ENCODE assay signal across 9 mouse cellular contexts in the genomic region with DNA sequence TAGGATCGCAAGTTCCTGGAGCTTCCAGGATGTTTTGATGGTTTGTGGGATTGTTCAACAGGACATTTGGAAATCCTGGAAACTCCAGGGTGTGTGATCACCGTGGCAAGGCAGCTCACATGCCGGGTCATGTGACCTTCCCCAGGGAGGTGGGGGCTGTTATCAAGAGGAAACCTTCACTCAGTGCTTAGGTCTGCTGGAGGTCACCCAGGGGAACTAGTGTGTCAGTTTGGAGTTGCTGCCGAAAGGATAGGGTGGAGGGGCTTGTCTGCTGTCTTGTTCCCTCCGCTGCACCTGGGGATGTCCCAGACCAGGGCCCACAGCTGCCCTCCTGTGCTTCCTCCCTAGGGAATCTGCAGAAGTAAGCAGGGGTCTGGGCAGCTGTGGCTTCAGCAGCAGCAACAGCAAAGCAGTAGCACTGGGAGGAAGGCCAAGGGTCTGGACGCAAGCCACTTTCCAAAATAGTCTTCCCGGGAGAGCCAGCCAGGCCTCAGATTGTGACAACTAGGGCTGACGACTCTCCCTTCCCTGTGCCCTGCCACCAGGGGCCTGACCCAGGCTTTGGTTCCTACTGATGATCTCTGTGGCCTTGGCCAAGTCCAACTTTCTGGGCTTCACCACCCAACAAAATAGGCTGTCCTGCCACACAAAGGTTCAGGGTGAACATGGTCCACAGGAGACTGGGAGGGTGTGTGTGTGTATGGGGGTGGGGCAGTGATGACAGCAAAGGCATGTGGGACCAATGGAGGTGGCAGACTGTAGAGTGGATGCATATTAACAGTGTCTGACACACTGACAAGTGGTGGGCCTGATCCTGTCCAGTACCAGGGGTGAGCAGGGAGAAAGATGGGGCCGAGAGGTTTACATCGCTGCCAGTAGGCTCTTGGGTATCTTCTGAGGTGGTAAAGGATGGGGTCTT. TPM values are rescaled to one million over a fixed set of nuclear protein-coding genes. Genes with fewer than 3 reads are reported as not detected.
DNase-seq lines count a peak whose midpoint lies in the region; ATAC-seq lines count a peak whose summit lies in the region.
"Had no signal": no experiment of that assay in that cellular context is flagged by ENCODE, and none has a peak within 500 bp of the region (broad histone marks: within the 10 kb centered on the region; RNA-seq: fewer than 3 reads in every experiment).

No protein-coding gene starts in this region.

- no peaks in the 10 kb centered on the region for H3K4me1 ChIP-seq in embryonic facial prominence, embryonic 11.5 days (ENCODE audit: control insufficient read depth, insufficient read depth, low read length)
- H3K4me1 ChIP-seq in embryonic facial prominence, embryonic 10.5 days: peaks cover 15% of the 10 kb centered on the region
- H3K4me1 ChIP-seq in heart, embryonic 16.5 days (ENCODE audit: control insufficient read depth, insufficient read depth, low read length): peaks cover 25% of the 10 kb centered on the region
- H3K4me1 ChIP-seq in liver, embryonic 15.5 days (replicated peaks): peaks cover 8% of the 10 kb centered on the region

- DNase-seq in embryonic facial prominence, embryonic 11.5 days (ENCODE audit: low spot score): peak; percentile 5
- no peak for DNase-seq in embryonic facial prominence, embryonic 10.5 days (ENCODE audit: low spot score)
- DNase-seq in urinary bladder, postnatal 14 days (ENCODE audit: low spot score): peak; percentile 37
- no peak for DNase-seq in urinary bladder, postnatal 10 days (ENCODE audit: low spot score)
- DNase-seq in B cell, adult 2 months: no peak
- no peak for DNase-seq in spleen, postnatal 4 days (ENCODE audit: low spot score in 2 of 2)

- no peak overlapping the region for H3K4me3 ChIP-seq in embryonic facial prominence, embryonic 11.5 days (ENCODE audit: low read depth, low read length)
- no peak overlapping the region for H3K4me3 ChIP-seq in embryonic facial prominence, embryonic 10.5 days
- no peak overlapping the region for H3K4me3 ChIP-seq in heart, embryonic 16.5 days (ENCODE audit: low read length)
- H3K4me3 ChIP-seq in liver, embryonic 15.5 days (replicated peaks): no peak overlapping the region
- H3K4me3 ChIP-seq: embryonic facial prominence, embryonic 12.5 days had no signal

- no peaks in the 10 kb centered on the region; the same call in none of the 2 replicates for H3K36me3 ChIP-seq in embryonic facial prominence, embryonic 11.5 days (replicated peaks; ENCODE audit: control insufficient read depth, insufficient read depth, low read depth, low read length)
- H3K36me3 ChIP-seq in embryonic facial prominence, embryonic 10.5 days (replicated peaks): peaks cover 84% of the 10 kb centered on the region
- 0 out of 2 replicates have a peak, but pooled peaks cover under 1% of the 10 kb centered on the region for H3K36me3 ChIP-seq in heart, embryonic 16.5 days (ENCODE audit: control insufficient read depth, insufficient read depth)
- H3K36me3 ChIP-seq in liver, embryonic 15.5 days (replicated peaks): peaks cover 21% of the 10 kb centered on the region

- H3K9me3 ChIP-seq in embryonic facial prominence, embryonic 11.5 days (replicated peaks; ENCODE audit: control insufficient read depth, low read length): no peaks in the 10 kb centered on the region
- H3K9me3 ChIP-seq in embryonic facial prominence, embryonic 10.5 days: no peaks in the 10 kb centered on the region
- no peaks in the 10 kb centered on the region for H3K9me3 ChIP-seq in heart, embryonic 16.5 days (replicated peaks; ENCODE audit: control insufficient read depth, low read length)
- no peaks in the 10 kb centered on the region for H3K9me3 ChIP-seq in liver, embryonic 15.5 days (replicated peaks)
- H3K9me3 ChIP-seq: embryonic facial prominence, embryonic 12.5 days had no signal

- H3K27me3 ChIP-seq in embryonic facial prominence, embryonic 11.5 days (ENCODE audit: control insufficient read depth, insufficient read depth, low read length): no peaks in the 10 kb centered on the region
- no peaks in the 10 kb centered on the region for H3K27me3 ChIP-seq in embryonic facial prominence, embryonic 10.5 days (replicated peaks; ENCODE audit: low read depth, poor library complexity, severe bottlenecking)
- H3K27me3 ChIP-seq in heart, embryonic 16.5 days (ENCODE audit: control insufficient read depth, insufficient read depth, low read length): no peaks in the 10 kb centered on the region
- no peaks in the 10 kb centered on the region for H3K27me3 ChIP-seq in liver, embryonic 15.5 days
- H3K27me3 ChIP-seq: embryonic facial prominence, embryonic 12.5 days had no signal

- H3K9ac ChIP-seq in embryonic facial prominence, embryonic 11.5 days (replicated peaks; ENCODE audit: low read length): no peak overlapping the region
- H3K9ac ChIP-seq in heart, embryonic 16.5 days (ENCODE audit: low read length): 0 out of 2 replicates have a peak overlapping the region, but pooled peaks have one; percentile 12
- no peak overlapping the region for H3K9ac ChIP-seq in liver, embryonic 15.5 days
- H3K9ac ChIP-seq: embryonic facial prominence, embryonic 12.5 days had no signal

- ATAC-seq in embryonic facial prominence, embryonic 11.5 days (replicated peaks; ENCODE audit: insufficient number of reproducible peaks, low FRiP score, low TSS enrichment, low read depth): no peak
- ATAC-seq in heart, embryonic 16.5 days (replicated peaks; ENCODE audit: extremely low read depth, insufficient read depth, low FRiP score): peak; percentile 85
- ATAC-seq in liver, embryonic 15.5 days (ENCODE audit: insufficient read depth): peak; percentile 26; the same call in 1 of the 2 replicates

- H3K4me2 ChIP-seq in embryonic facial prominence, embryonic 11.5 days (ENCODE audit: low read depth, low read length): no peak overlapping the region
- peak overlapping the region; percentile 45; the same call in 1 of the 2 replicates for H3K4me2 ChIP-seq in heart, embryonic 16.5 days (ENCODE audit: low read depth, low read length)
- no peak overlapping the region for H3K4me2 ChIP-seq in liver, embryonic 15.5 days
- H3K4me2 ChIP-seq: embryonic facial prominence, embryonic 12.5 days had no signal

- H3K27ac ChIP-seq in embryonic facial prominence, embryonic 11.5 days (replicated peaks; ENCODE audit: low read depth, low read length): no peak overlapping the region
- H3K27ac ChIP-seq in embryonic facial prominence, embryonic 10.5 days (replicated peaks): no peak overlapping the region
- peak overlapping the region; percentile 90 for H3K27ac ChIP-seq in heart, embryonic 16.5 days (ENCODE audit: low read length)
- H3K27ac ChIP-seq in liver, embryonic 15.5 days (replicated peaks): no peak overlapping the region
- H3K27ac ChIP-seq: embryonic facial prominence, embryonic 12.5 days had no signal

- 68% methylated on average over 10 of the region's 10 CpGs for WGBS in embryonic facial prominence, embryonic 11.5 days
- 70% methylated on average over 10 of the region's 10 CpGs for WGBS in embryonic facial prominence, embryonic 10.5 days
- 28% methylated on average over 10 of the region's 10 CpGs for WGBS in heart, embryonic 16.5 days
- 51% methylated on average over 10 of the region's 10 CpGs for WGBS in liver, embryonic 15.5 days (ENCODE audit: insufficient replicate concordance)

RNA-seq across cellular contexts. Expression of gene Adamts7, which starts 35.9 kb away (rescaled TPM):
- polyA plus RNA-seq in embryonic facial prominence, embryonic 11.5 days (2014; fragmentation: Nextera tagmentation; extraction: Ambion mirVana): 8.4 and 9.4 TPM in 2 replicates
- polyA plus RNA-seq in embryonic facial prominence, embryonic 10.5 days (2016; fragmentation: Nextera tagmentation; extraction: Ambion mirVana): 14.6 and 14.9 TPM in 2 replicates
- polyA plus RNA-seq in heart, embryonic 16.5 days (2015; fragmentation: Nextera tagmentation; extraction: Ambion mirVana): 8.7 and 9.3 TPM in 2 replicates
- 0.71 TPM in 2 replicates for polyA plus RNA-seq in liver, embryonic 15.5 days (2015; fragmentation: Nextera tagmentation; extraction: Ambion mirVana)

Comparison
In these comparisons a context has a peak if more than half of its experiments do, and no peak if none do; other contexts are left out.
1. DNase-seq: peak in embryonic facial prominence, embryonic 11.5 days (single experiment) and urinary bladder, postnatal 14 days (single experiment); none in embryonic facial prominence, embryonic 10.5 days (single experiment), urinary bladder, postnatal 10 days (single experiment), B cell, adult 2 months (0 of 2) and spleen, postnatal 4 days (0 of 2).